Mouse (Mus musculus) kidney, postnatal 36 days (tissue): Measurements from ENCODE around the gene Sh2b3.
A peak's percentile ranks its signal among the peaks of the same experiment; 100 is the strongest.

Experiments used
- DNase-seq, 2 experiments: peaks; one replicate each; pipeline ENCODE4 v3.0.0; 2021 to 2022; ENCODE audit warnings: mixed read lengths in 2 of 2

Sh2b3 gene

GRCm38 (mm10) chr5:121843138-121843905, 5.9 kb upstream of the Sh2b3 start:
- DNase-seq, result no peak

- peak; percentile 86 to 94 for DNase-seq
These were observed 5.2 kb upstream of the Sh2b3 start for GRCm38 (mm10) chr5:121842665-121843118.

GRCm38 (mm10) chr5:121841973-121842372, 4.5 kb upstream of the Sh2b3 start:
- DNase-seq, result no peak

GRCm38 (mm10) chr5:121841516-121841915, 4.1 kb upstream of the Sh2b3 start:
- DNase-seq, result no peak

- no peak for DNase-seq
These were observed 1.7 kb upstream of the Sh2b3 start for GRCm38 (mm10) chr5:121839128-121839473.

- DNase-seq, result peak; percentile 76 to 83
These were observed 1.1 kb upstream of the Sh2b3 start for GRCm38 (mm10) chr5:121838341-121839127.

GRCm38 (mm10) chr5:121836692-121837415, 592 bp downstream of the Sh2b3 start:
- DNase-seq, result peak; percentile 94 to 97

GRCm38 (mm10) chr5:121835949-121836691, 1.3 kb downstream of the Sh2b3 start:
- peak; percentile 43 to 46 for DNase-seq

GRCm38 (mm10) chr5:121834991-121835747, 2.3 kb downstream of the Sh2b3 start:
- peak; percentile 55 to 65 for DNase-seq

- no peak for DNase-seq
These were observed 3.2 kb downstream of the Sh2b3 start for GRCm38 (mm10) chr5:121834241-121834606.

- DNase-seq, result peak; percentile 87 to 90
These were observed 3.7 kb downstream of the Sh2b3 start for GRCm38 (mm10) chr5:121833572-121834240.

GRCm38 (mm10) chr5:121833159-121833558, 4.3 kb downstream of the Sh2b3 start:
- DNase-seq, result no peak

- DNase-seq, result no peak
These were observed 4.9 kb downstream of the Sh2b3 start for GRCm38 (mm10) chr5:121832376-121833155.

- DNase-seq, result no peak
These were observed 6.3 kb downstream of the Sh2b3 start for GRCm38 (mm10) chr5:121831002-121831601.

GRCm38 (mm10) chr5:121828491-121829432, 8.7 kb downstream of the Sh2b3 start:
- DNase-seq, result no peak

- DNase-seq, result no peak
These were observed 9.6 kb downstream of the Sh2b3 start for GRCm38 (mm10) chr5:121827876-121828275.

GRCm38 (mm10) chr5:121825606-121826005, 11.8 kb downstream of the Sh2b3 start:
- DNase-seq, result no peak

GRCm38 (mm10) chr5:121824121-121824520, 13.3 kb downstream of the Sh2b3 start:
- DNase-seq, result peak; percentile 47 to 71

- no peak for DNase-seq
These were observed 13.8 kb downstream of the Sh2b3 start for GRCm38 (mm10) chr5:121823668-121824067.
